Mouse (Mus musculus) ES-Bruce4 (cell line): ENCODE results near the gene Farsb. TPM values are rescaled to one million over a fixed set of nuclear protein-coding genes. Genes with fewer than 3 reads are reported as not detected.
"Not testable (repeated sequence)": the region's sequence is repeated elsewhere in the genome, so short reads cannot be mapped to it uniquely, and the experiment has no call there.

Experiments used
- H3K27ac ChIP-seq: 2 replicates; pipeline ENCODE4 v1.5.1; 2012; ENCODE audit warnings: low read length, inconsistent platforms; ENCODE audit not compliant: insufficient read depth
- H3K27me3 ChIP-seq: 2 replicates; pipeline ENCODE4 v1.6.1; 2012; ENCODE audit warnings: mild to moderate bottlenecking, low read length, inconsistent platforms; ENCODE audit not compliant: control insufficient read depth, poor library complexity, insufficient read depth, severe bottlenecking
- H3K36me3 ChIP-seq: 2 replicates; pipeline ENCODE4 v1.6.1; 2012; ENCODE audit warnings: inconsistent platforms, mild to moderate bottlenecking, low read length, moderate library complexity; ENCODE audit not compliant: control insufficient read depth, poor library complexity, insufficient read depth, severe bottlenecking
- H3K4me1 ChIP-seq: one replicate; pipeline ENCODE4 v1.8.1; 2011; ENCODE audit warnings: low read length; ENCODE audit not compliant: control insufficient read depth, insufficient read depth
- H3K4me3 ChIP-seq: 2 replicates; pipeline ENCODE4 v1.5.1; 2011; ENCODE audit warnings: low read depth, mild to moderate bottlenecking, low read length
- H3K9ac ChIP-seq: 2 replicates; pipeline ENCODE4 v1.6.1; 2012; ENCODE audit warnings: low read depth, mild to moderate bottlenecking, inconsistent platforms; ENCODE audit not compliant: poor library complexity, severe bottlenecking
- H3K9me3 ChIP-seq: replicated peaks from 2 replicates; pipeline ENCODE4 v1.6.1; 2012; ENCODE audit warnings: mild to moderate bottlenecking, low read length, inconsistent platforms; ENCODE audit not compliant: control insufficient read depth, poor library complexity, insufficient read depth, severe bottlenecking
- CTCF ChIP-seq: IDR thresholded peaks from one replicate; pipeline ENCODE4 v1.8.1; 2011; ENCODE audit warnings: low read depth, low read length
- EP300 ChIP-seq: IDR thresholded peaks from 2 replicates; pipeline ENCODE4 v1.6.1; 2011; ENCODE audit warnings: low read depth, low read length; ENCODE audit not compliant: insufficient read depth
- POLR2A ChIP-seq: IDR thresholded peaks from one replicate; pipeline ENCODE4 v1.8.1; 2011; ENCODE audit warnings: low read length; ENCODE audit not compliant: insufficient read depth
- polyA plus RNA-seq: library from polyadenylated mRNA; stranded (reverse); fragments of >200 nt; gene quantifications from 2 replicates; pipeline ENCODE4 v1.2.4, GENCODE M21; 2011; ENCODE audit warnings: low read depth; ENCODE audit not compliant: missing spikeins, insufficient read depth, insufficient read length

Farsb gene
- polyA plus RNA-seq, 1 experiment, result 179 TPM

DNA sequence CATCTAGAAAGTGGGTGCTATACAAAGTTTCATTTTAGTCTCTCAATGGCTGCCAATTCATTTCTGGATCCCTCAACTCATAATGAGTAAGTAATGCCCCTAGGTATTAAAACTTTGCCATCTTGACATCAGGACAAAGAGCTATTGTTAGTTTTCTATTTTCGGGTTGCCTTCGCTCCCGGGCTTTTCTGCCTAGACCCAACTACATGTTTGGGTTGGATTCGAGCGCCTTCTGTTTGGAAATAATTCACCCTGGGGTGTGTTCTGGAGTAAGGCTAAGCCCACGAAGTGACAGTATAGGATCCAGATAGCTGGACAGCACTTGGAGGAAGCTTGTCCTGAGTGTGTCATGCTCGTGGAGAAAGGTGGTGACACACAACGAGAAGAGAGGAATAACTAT lies 24.1 kb upstream of the Farsb start:
- Histone ChIP-seq H3K27ac (no peak overlapping the region), H3K4me3 (no peak overlapping the region), H3K9me3 (no peaks in the 10 kb centered on the region), H3K36me3 (no peaks in the 10 kb centered on the region), H3K4me1 (no peaks in the 10 kb centered on the region), H3K27me3 (peaks cover 3% of the 10 kb centered on the region; the same call in 1 of the 2 replicates), H3K9ac (no peak overlapping the region)
- no peak for TF ChIP-seq POLR2A

DNA sequence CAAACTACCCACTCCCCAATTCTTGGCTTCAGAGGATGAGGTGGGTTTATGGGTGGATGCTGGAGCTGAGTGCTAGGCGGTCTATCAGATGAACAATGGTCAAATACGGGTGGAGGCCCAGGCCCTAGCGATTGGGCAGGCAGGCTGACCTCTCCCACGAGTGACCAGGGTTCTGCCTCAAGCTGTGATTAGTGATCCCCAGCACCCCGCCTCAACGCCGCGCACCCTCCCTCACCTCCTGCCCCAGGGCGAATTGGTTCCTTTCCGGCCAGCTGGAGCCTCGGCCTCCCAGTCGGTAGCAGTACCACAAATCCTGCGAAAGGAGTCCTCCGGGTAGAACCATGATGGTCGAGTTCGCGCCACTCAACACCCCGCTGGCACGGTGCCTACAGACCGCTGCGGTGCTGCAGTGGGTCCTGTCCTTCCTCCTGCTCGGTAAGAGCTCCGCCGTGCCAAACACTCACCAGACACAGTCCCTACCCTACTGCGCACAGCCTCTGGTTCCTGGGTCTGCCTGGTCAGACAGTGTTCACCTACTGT lies 23.0 kb upstream of the Farsb start, which contains the start of gene BC035947:
TSS of gene BC035947 (minus strand) at position 538 of the 540 bp plus-strand sequence.
- Histone ChIP-seq H3K9ac (peak within 1 kb of the TSS; percentile 56), H3K4me1 (no peaks in the 10 kb centered on the region), H3K9me3 (no peaks in the 10 kb centered on the region), H3K27me3 (peaks cover 3% of the 10 kb centered on the region; the same call in 1 of the 2 replicates), H3K27ac (no peak within 1 kb of the TSS), H3K36me3 (no peaks in the 10 kb centered on the region), H3K4me3 (peak within 1 kb of the TSS; percentile 71)
- TF ChIP-seq CTCF (no peak), POLR2A (no peak), EP300 (no peak)

DNA sequence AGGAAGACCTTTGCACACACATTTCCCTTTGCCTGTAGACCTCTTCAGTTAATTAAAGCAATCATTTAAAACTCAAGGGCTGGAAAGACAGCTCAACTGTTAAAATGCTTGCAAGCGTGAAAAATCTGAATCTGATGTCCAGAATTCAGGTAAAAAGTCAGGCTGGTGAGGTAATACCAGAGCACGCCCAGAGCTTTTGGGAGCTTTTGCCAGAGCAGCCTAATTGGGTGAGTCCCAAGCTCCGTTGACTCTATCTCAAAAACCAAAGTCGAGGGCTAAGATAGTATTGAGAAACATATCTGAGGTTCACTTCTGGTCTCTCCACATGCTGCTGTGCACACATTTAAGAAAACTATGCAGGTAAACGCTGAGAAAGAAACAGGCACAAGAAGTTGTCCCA lies 22.2 kb upstream of the Farsb start, which contains the start of gene Mogat1:
TSS of gene Mogat1 (plus strand) at position 130 of the 400 bp plus-strand sequence.
- TF ChIP-seq CTCF, result no peak
- TF ChIP-seq EP300, result no peak
- TF ChIP-seq POLR2A, result no peak
- H3K4me3 ChIP-seq, result peak within 1 kb of the TSS; percentile 71
- no peaks in the 10 kb centered on the region for H3K36me3 ChIP-seq
- peak within 1 kb of the TSS; percentile 56 for H3K9ac ChIP-seq
- H3K27ac ChIP-seq, result no peak within 1 kb of the TSS
- H3K27me3 ChIP-seq, result peaks cover 3% of the 10 kb centered on the region; the same call in 1 of the 2 replicates
- H3K9me3 ChIP-seq, result no peaks in the 10 kb centered on the region
- no peaks in the 10 kb centered on the region for H3K4me1 ChIP-seq

DNA sequence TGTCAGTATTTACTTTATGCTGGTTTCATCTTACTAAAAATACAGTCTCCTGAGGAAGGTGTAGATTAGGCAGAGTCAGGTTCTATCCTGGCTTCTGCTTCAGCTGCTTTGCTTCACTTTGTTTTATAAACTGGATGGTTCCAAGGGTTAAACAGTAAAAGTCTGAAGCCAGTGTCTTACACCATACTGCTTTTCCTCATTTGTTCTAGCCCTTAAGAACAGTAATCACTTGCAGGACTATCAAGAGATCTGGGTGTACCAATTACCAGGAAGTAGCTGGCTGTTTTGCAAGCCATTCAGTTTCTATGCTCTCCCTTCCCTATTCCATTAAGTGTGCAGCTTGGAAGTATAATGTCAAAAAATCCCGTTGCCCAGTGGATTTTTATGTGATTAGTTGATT lies 18.4 kb upstream of the Farsb start:
- no peaks in the 10 kb centered on the region for H3K4me1 ChIP-seq
- H3K27me3 ChIP-seq, result peaks cover 3% of the 10 kb centered on the region; the same call in 1 of the 2 replicates
- no peak overlapping the region for H3K9ac ChIP-seq
- no peak overlapping the region for H3K4me3 ChIP-seq
- H3K27ac ChIP-seq, result no peak overlapping the region
- H3K9me3 ChIP-seq, result peaks cover 24% of the 10 kb centered on the region
- TF ChIP-seq CTCF (no peak), POLR2A (no peak), EP300 (no peak)
- no peaks in the 10 kb centered on the region for H3K36me3 ChIP-seq

DNA sequence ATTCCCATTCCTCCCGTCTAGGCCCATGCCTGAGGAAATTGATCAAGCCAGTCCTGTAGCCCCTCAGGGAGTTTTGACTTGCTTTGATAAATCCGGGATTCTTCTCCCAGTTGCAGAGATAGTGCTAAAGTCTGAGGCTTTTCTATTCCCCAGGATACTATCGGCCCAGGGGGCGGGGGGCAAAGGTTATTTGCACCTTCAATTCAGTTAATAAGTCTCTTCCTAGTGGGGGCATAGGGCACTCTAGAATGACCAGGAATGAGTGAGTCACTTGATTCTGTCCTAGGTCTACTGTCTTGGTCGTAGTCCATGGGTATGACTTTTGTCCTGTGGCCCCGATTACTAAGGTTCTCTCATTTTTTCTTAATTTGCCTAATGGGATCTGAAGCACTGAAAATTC lies 13.8 kb upstream of the Farsb start:
- TF ChIP-seq POLR2A (no peak), EP300 (no peak), CTCF (no peak)
- Histone ChIP-seq H3K4me1 (no peaks in the 10 kb centered on the region), H3K9ac (no peak overlapping the region), H3K27me3 (no peaks in the 10 kb centered on the region), H3K4me3 (no peak overlapping the region), H3K27ac (no peak overlapping the region), H3K36me3 (no peaks in the 10 kb centered on the region), H3K9me3 (peaks cover 24% of the 10 kb centered on the region)

DNA sequence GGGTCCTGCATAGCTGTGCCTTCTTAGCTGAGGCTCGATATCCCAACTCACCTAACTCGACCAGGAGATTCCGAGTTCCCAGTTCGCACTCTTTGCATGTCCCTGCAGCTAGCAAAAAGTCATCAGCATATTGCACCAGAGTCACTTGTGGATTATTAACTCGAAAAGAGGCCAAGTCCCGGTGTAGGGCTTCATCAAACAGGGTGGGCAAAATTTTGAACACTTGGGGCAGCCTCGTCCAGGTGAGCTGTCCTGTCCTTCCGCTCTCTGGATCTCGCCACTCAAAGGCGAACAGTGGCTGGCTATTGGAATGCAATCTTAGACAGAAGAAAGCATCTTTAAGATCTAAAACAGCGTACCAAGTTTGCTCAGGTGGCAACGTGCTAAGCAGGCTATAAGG lies 13.2 kb upstream of the Farsb start:
- H3K9ac ChIP-seq, result not testable (repeated sequence)

DNA sequence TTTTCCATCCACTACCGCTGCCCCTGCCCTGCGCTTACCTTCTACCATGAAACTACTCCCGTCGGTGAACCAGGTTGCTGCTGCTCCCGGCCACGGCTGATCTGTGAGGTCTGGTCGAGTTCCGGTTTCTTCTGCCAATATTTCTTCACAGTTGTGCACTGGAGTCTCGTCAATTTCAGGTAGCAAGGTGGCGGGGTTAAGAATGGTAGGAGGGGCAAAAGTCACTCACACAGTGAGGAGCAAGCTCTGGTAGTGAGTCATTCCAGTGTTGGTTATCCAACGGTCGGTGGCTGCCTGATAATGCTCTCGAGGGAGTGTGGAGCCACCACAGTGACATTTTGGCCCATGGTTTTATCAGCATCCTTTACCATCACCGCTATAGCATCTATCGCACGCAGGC lies 12.3 kb upstream of the Farsb start:
- H3K4me1 ChIP-seq, result no peaks in the 10 kb centered on the region
- no peak overlapping the region for H3K9ac ChIP-seq
- no peak for TF ChIP-seq CTCF
- TF ChIP-seq POLR2A, result no peak
- no peak for TF ChIP-seq EP300
- no peak overlapping the region for H3K4me3 ChIP-seq
- H3K36me3 ChIP-seq, result no peaks in the 10 kb centered on the region
- peaks cover 24% of the 10 kb centered on the region for H3K9me3 ChIP-seq
- H3K27ac ChIP-seq, result no peak overlapping the region
- no peaks in the 10 kb centered on the region for H3K27me3 ChIP-seq

More for the DNA sequence above, 13.2 kb upstream of the Farsb start:
- not testable (repeated sequence) for H3K27me3 ChIP-seq, H3K4me3 ChIP-seq, H3K27ac ChIP-seq, H3K4me1 ChIP-seq, H3K36me3 ChIP-seq
- peaks cover 24% of the 10 kb centered on the region for H3K9me3 ChIP-seq
